Mouse (Mus musculus) MEL (cell line): ENCODE data around the gene Cmbl.

ENCODE experiments used
- CHD1 ChIP-seq: IDR thresholded peaks from 2 replicates; pipeline ENCODE4 v1.6.1; 2012; ENCODE audit warnings: low read depth, mild to moderate bottlenecking, inconsistent platforms, low read length, improper control_type of control experiment
- CHD2 ChIP-seq: IDR thresholded peaks from 2 replicates; pipeline ENCODE4 v1.6.1; 2011; ENCODE audit warnings: low read length, improper control_type of control experiment
- CTCF ChIP-seq, 3 experiments: IDR thresholded peaks in 2 of 3; conservative IDR thresholded peaks in 1 of 3; 2 replicates each; pipeline ENCODE4 v1.5.1; 2011 to 2012; ENCODE audit warnings: low read length in 3 of 3, low read depth in 2 of 3, mild to moderate bottlenecking in 2 of 3, improper control_type of control experiment in 1 of 3, inconsistent platforms in 1 of 3, mixed read lengths in 1 of 3, moderate library complexity in 1 of 3; ENCODE audit not compliant: control insufficient read depth in 1 of 3, insufficient read depth in 1 of 3, poor library complexity in 1 of 3, severe bottlenecking in 1 of 3
- E2F4 ChIP-seq: IDR thresholded peaks from 2 replicates; pipeline ENCODE4 v1.6.1; 2011; ENCODE audit warnings: low read depth, low read length, improper control_type of control experiment, borderline replicate concordance
- GATA1 ChIP-seq: IDR thresholded peaks from 2 replicates; pipeline ENCODE4 v1.6.1; 2011; ENCODE audit warnings: low read depth, low read length, improper control_type of control experiment
- JUND ChIP-seq: IDR thresholded peaks from 2 replicates; pipeline ENCODE4 v1.6.1; 2011; ENCODE audit warnings: low read depth, mild to moderate bottlenecking, improper control_type of control experiment, low read length
- MAX ChIP-seq: IDR thresholded peaks from 2 replicates; pipeline ENCODE4 v1.6.1; 2011; ENCODE audit warnings: low read length, improper control_type of control experiment
- NELFE ChIP-seq: IDR thresholded peaks from 2 replicates; pipeline ENCODE4 v1.6.1; 2011; ENCODE audit warnings: low read depth, low read length, improper control_type of control experiment
- POLR2A ChIP-seq, 2 experiments: IDR thresholded peaks; 2 replicates each; pipeline ENCODE4 v1.6.1; 2011 to 2012; ENCODE audit warnings: low read length in 2 of 2, mild to moderate bottlenecking in 2 of 2, control low read depth in 1 of 2, improper control_type of control experiment in 1 of 2, low read depth in 1 of 2, moderate library complexity in 1 of 2; ENCODE audit not compliant: control insufficient read depth in 1 of 2, insufficient read depth in 1 of 2, poor library complexity in 1 of 2
- POLR2AphosphoS2 ChIP-seq: IDR thresholded peaks from 2 replicates; pipeline ENCODE4 v1.6.1; 2011; ENCODE audit warnings: low read length, improper control_type of control experiment
- POLR2AphosphoS5 ChIP-seq: IDR thresholded peaks from 2 replicates; pipeline ENCODE4 v1.6.1; 2012; ENCODE audit warnings: low read depth, borderline replicate concordance, mild to moderate bottlenecking, inconsistent platforms, low read length, moderate library complexity, mixed read lengths
- RAD21 ChIP-seq: IDR thresholded peaks from 2 replicates; pipeline ENCODE4 v1.6.1; 2011; ENCODE audit warnings: mild to moderate bottlenecking, low read depth, low read length, improper control_type of control experiment
- TCF12 ChIP-seq: IDR thresholded peaks from 2 replicates; pipeline ENCODE4 v1.6.1; 2014; ENCODE audit warnings: low read depth, mild to moderate bottlenecking, inconsistent platforms, low read length, improper control_type of control experiment, moderate library complexity
- UBTF ChIP-seq: IDR thresholded peaks from 2 replicates; pipeline ENCODE4 v1.6.1; 2012; ENCODE audit warnings: low read depth, mild to moderate bottlenecking, inconsistent platforms, low read length, improper control_type of control experiment, moderate library complexity, borderline replicate concordance; ENCODE audit not compliant: insufficient read depth

DNA sequence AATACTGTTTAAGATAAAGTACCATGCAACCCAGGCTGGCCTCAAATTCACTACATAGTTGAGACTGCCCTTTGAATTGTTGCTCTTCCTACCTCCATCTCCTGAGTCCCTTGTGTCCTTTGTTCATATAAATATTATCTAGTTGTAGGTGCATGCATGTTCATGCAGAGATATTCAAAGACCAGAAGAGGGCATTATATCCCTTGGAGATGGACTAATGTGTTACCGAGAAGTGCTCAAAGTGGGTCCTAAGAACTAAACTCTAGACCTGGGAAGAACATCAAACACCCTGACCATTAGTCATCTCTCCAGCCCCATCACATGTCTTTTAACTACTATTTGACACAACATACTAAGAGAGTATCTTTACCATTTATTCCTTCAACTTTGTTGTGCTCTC lies 48.0 kb upstream of the Cmbl start:
- TF ChIP-seq POLR2AphosphoS5 = no peak
- TF ChIP-seq GATA1 = no peak
- no peak for TF ChIP-seq POLR2A (IDR thresholded peaks at IDR 0.05; ENCODE audit: control insufficient read depth in 1 of 2, insufficient read depth in 1 of 2, low read depth in 1 of 2, low read length in 2 of 2, poor library complexity in 1 of 2)
- no peak for TF ChIP-seq JUND
- TF ChIP-seq CHD2 = no peak
- TF ChIP-seq CTCF (IDR thresholded peaks at IDR 0.05 in 2 of 3, conservative IDR thresholded peaks at IDR 0.05 in 1 of 3; ENCODE audit: control insufficient read depth in 1 of 3, insufficient read depth in 1 of 3, low read depth in 2 of 3, low read length in 3 of 3, poor library complexity in 1 of 3, severe bottlenecking in 1 of 3) = peak in 1 of 3 experiments; percentile 57; a peak in 3 of 6 replicates
- TF ChIP-seq UBTF = no peak
- no peak for TF ChIP-seq POLR2AphosphoS2
- TF ChIP-seq MAX = no peak
- TF ChIP-seq E2F4 = no peak
- TF ChIP-seq TCF12 = no peak
- TF ChIP-seq NELFE = no peak
- TF ChIP-seq RAD21 = peak; percentile 55
- no peak for TF ChIP-seq CHD1
